ENCODE assay signal across 8 mouse cellular contexts in the genomic region with DNA sequence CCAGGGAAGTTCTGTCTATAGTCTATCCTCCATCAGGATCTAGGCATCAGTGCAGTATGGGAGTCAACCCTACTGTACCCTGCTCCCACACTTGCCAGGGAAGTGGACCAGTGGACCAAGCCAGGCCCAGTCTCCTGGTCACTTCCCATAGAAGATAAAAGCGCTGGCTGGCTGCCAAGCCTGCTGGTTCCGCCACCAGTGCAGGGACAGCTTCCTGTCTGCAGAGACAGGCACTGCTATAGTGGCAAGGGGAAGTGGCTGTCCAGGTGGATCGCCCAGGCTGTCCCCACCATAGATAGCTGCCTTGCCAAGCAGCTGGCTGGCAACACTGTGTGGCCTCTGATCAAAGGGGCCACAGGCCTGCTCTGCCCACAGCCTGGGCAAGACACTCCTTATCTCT.
DNase-seq lines count a peak whose midpoint lies in the region; ATAC-seq and TF ChIP-seq lines count a peak whose summit lies in the region.

No protein-coding gene starts in this region.

- ATAC-seq in hindbrain, postnatal 0 days: no peak
- no peak for ATAC-seq in hindbrain, embryonic 13.5 days (ENCODE audit: low FRiP score)
- peak; percentile 22; the same call in 1 of the 2 replicates for ATAC-seq in liver, embryonic 13.5 days (ENCODE audit: low read depth)
- no peak for ATAC-seq in intestine, postnatal 0 days

- H3K4me3 ChIP-seq in hindbrain, postnatal 0 days (ENCODE audit: low read length): no peak overlapping the region
- no peak overlapping the region for H3K4me3 ChIP-seq in hindbrain, embryonic 13.5 days
- H3K4me3 ChIP-seq in liver, embryonic 13.5 days (replicated peaks): no peak overlapping the region
- no peak overlapping the region for H3K4me3 ChIP-seq in intestine, postnatal 0 days (ENCODE audit: low read depth, low read length)

- H3K27me3 ChIP-seq in hindbrain, postnatal 0 days (ENCODE audit: insufficient read depth, low read length): no peaks in the 10 kb centered on the region
- 0 out of 2 replicates have a peak, but pooled peaks cover 4% of the 10 kb centered on the region for H3K27me3 ChIP-seq in hindbrain, embryonic 13.5 days
- no peaks in the 10 kb centered on the region for H3K27me3 ChIP-seq in liver, embryonic 13.5 days
- H3K27me3 ChIP-seq in intestine, postnatal 0 days (replicated peaks; ENCODE audit: control insufficient read depth, insufficient read depth, low read length): no peaks in the 10 kb centered on the region

- no peaks in the 10 kb centered on the region for H3K9me3 ChIP-seq in hindbrain, postnatal 0 days (ENCODE audit: low read length)
- H3K9me3 ChIP-seq in hindbrain, embryonic 13.5 days: no peaks in the 10 kb centered on the region
- H3K9me3 ChIP-seq in liver, embryonic 13.5 days (replicated peaks): no peaks in the 10 kb centered on the region
- no peaks in the 10 kb centered on the region for H3K9me3 ChIP-seq in intestine, postnatal 0 days (ENCODE audit: control insufficient read depth)

- H3K36me3 ChIP-seq in hindbrain, postnatal 0 days (ENCODE audit: insufficient read depth, low read length): no peaks in the 10 kb centered on the region
- no peaks in the 10 kb centered on the region for H3K36me3 ChIP-seq in hindbrain, embryonic 13.5 days
- H3K36me3 ChIP-seq in liver, embryonic 13.5 days: no peaks in the 10 kb centered on the region
- H3K36me3 ChIP-seq in intestine, postnatal 0 days (ENCODE audit: control insufficient read depth, insufficient read depth): no peaks in the 10 kb centered on the region

- H3K9ac ChIP-seq in hindbrain, postnatal 0 days (replicated peaks; ENCODE audit: low read length): no peak overlapping the region
- H3K9ac ChIP-seq in hindbrain, embryonic 13.5 days: no peak overlapping the region
- no peak overlapping the region for H3K9ac ChIP-seq in liver, embryonic 13.5 days
- H3K9ac ChIP-seq in intestine, postnatal 0 days (ENCODE audit: low read depth, low read length): no peak overlapping the region

- no peak overlapping the region for H3K4me2 ChIP-seq in hindbrain, postnatal 0 days (ENCODE audit: low read depth, low read length)
- H3K4me2 ChIP-seq in hindbrain, embryonic 13.5 days: no peak overlapping the region
- no peak overlapping the region for H3K4me2 ChIP-seq in liver, embryonic 13.5 days
- no peak overlapping the region for H3K4me2 ChIP-seq in intestine, postnatal 0 days (replicated peaks; ENCODE audit: low read depth)

- TF ChIP-seq CTCF in hindbrain, postnatal 0 days (IDR thresholded peaks at IDR 0.05; ENCODE audit: low read depth): no peak
- no peak for TF ChIP-seq CTCF in intestine, postnatal 0 days (IDR thresholded peaks at IDR 0.05; ENCODE audit: low read depth)

- peak; percentile 51 for DNase-seq in hindbrain, postnatal 0 days (ENCODE audit: low spot score)
- peak; percentile 73 for DNase-seq in adrenal gland, adult 2 months
- DNase-seq in heart, adult 8-10 months (ENCODE audit: low spot score): peak; percentile 11
- DNase-seq in liver, embryonic 13.5 days: no peak
- DNase-seq in retina, embryonic 14.5 days (ENCODE audit: low spot score): no peak
- no peak for DNase-seq in urinary bladder, postnatal 10 days (ENCODE audit: low spot score)

- WGBS in hindbrain, postnatal 0 days: 47% methylated on average over 3 of the region's 3 CpGs
- 72% methylated on average over 3 of the region's 3 CpGs for WGBS in hindbrain, embryonic 13.5 days
- WGBS in liver, embryonic 13.5 days (ENCODE audit: insufficient replicate concordance): 33% methylated on average over 3 of the region's 3 CpGs
- 63% methylated on average over 3 of the region's 3 CpGs for WGBS in intestine, postnatal 0 days

- H3K27ac ChIP-seq in hindbrain, postnatal 0 days: no peak overlapping the region
- no peak overlapping the region for H3K27ac ChIP-seq in hindbrain, embryonic 13.5 days
- no peak overlapping the region for H3K27ac ChIP-seq in liver, embryonic 13.5 days
- no peak overlapping the region for H3K27ac ChIP-seq in intestine, postnatal 0 days (ENCODE audit: low read depth, low read length)

- H3K4me1 ChIP-seq in hindbrain, postnatal 0 days (ENCODE audit: insufficient read depth, low read length): no peaks in the 10 kb centered on the region
- H3K4me1 ChIP-seq in hindbrain, embryonic 13.5 days (replicated peaks): peaks cover 11% of the 10 kb centered on the region
- H3K4me1 ChIP-seq in liver, embryonic 13.5 days (replicated peaks): peaks cover 23% of the 10 kb centered on the region
- H3K4me1 ChIP-seq in intestine, postnatal 0 days (replicated peaks; ENCODE audit: control insufficient read depth, insufficient read depth, low read length): no peaks in the 10 kb centered on the region

Comparison
In these comparisons a context has a peak if more than half of its experiments do, and no peak if none do; other contexts are left out.
1. DNase-seq: peak in hindbrain, postnatal 0 days (single experiment), adrenal gland, adult 2 months (single experiment) and heart, adult 8-10 months (single experiment); none in liver, embryonic 13.5 days (single experiment), retina, embryonic 14.5 days (single experiment) and urinary bladder, postnatal 10 days (single experiment).